Mouse (Mus musculus) kidney, adult 2 months (tissue): ENCODE results near the gene Fars2.

Source experiments
- CTCF ChIP-seq: fragments of 200-500 bp; conservative IDR thresholded peaks from 2 replicates; pipeline ENCODE4 v1.5.1; 2011; ENCODE audit warnings: low read depth, mild to moderate bottlenecking, control low read depth, low read length, moderate library complexity, mixed read lengths; ENCODE audit not compliant: insufficient read depth, insufficient read length
- POLR2A ChIP-seq: fragments of 200-500 bp; IDR thresholded peaks from one replicate; pipeline ENCODE4 v1.6.1; 2011; ENCODE audit warnings: low read depth, low read length, control low read depth

DNA sequence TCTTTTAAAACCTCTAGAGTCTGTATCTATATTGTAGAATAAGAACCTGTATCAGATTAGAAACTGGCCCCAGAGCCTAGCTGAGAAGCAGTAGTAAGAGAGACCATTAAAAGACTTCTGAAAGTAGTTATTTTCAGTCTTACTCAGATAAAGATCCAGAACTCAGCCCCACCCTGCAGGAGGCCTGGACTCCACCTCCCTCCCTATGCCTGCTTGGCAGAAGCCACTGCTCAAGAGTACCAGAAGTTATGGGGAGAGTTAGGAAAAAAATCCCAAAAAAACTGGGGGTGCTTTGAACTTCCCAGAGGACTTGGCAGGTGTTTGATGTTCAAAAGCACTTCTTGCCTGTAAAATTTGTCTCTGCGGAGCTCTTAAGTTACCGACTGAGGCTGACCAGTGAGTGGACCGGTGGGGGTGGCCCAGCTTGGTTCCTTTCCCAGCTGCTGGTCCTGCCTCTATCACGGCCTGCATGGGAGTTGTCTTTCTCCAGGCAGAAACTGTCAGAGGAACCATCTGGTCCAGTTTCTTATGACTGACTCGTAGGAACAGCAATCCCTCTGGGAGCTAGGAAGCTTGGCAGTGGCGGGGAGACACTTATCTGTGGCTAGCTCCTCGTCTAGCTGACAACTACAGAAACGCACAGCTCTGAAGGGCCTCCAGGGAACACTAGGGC, 411.1 kb downstream of the Fars2 start:
- TF ChIP-seq CTCF (no peak), POLR2A (no peak)
